Mouse (Mus musculus) bone marrow, adult 2 months (tissue): ENCODE data around the gene Macrod2.

Experiments used
- CTCF ChIP-seq: fragments of 200-500 bp; IDR thresholded peaks from 2 replicates; pipeline ENCODE4 v1.5.1; 2011; ENCODE audit warnings: low read length, control low read depth; ENCODE audit not compliant: control insufficient read depth, insufficient read depth
- POLR2A ChIP-seq: fragments of 200-500 bp; IDR thresholded peaks from 2 replicates; pipeline ENCODE4 v1.6.1; 2011; ENCODE audit warnings: low read depth, mild to moderate bottlenecking, control low read depth, low read length, borderline replicate concordance; ENCODE audit not compliant: control insufficient read depth

GRCm38 (mm10) chr2:140534583-140534982 is 139.5 kb downstream of the Macrod2 start:
- TF ChIP-seq POLR2A (no peak), CTCF (no peak)
